Comparison of ENCODE assay signal across 8 mouse cellular contexts in the genomic region with DNA sequence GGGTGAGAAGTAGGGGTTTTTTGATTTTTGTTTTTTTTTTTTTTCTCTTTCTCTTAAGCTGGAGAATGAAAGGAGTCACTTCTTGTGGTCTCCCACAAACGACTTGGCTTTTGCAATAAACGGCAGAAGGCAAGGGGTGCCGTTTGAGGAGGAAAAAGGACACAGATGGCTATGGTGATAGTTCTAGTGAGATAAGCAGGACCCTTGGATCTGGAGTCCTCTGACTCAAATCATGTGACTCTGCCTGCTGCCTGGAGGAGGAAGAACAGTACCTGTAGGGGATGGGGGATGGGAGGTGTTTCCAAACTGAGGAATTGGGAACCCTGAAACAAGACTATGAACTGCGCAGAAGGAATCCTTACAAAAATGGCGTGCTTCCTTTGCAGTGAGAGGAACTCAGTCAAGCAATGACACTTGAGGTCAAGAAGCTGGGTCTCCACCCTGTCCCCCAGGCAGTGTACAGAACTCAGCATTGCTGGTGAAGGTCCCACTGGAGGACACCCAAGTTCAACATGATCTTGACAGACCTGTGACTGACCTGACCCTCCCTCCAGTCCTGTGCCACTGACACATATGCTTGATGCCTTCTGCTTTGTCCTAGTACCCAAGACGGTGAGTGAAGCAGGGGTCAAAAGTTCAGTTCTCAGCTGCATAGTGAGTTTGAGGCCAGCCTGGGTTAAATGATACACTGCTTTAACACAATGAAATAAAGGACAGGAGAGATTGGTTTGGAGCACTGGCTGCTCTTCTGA. TPM values are rescaled to one million over a fixed set of nuclear protein-coding genes. Genes with fewer than 3 reads are reported as not detected.
DNase-seq lines count a peak whose midpoint lies in the region; ATAC-seq and TF ChIP-seq lines count a peak whose summit lies in the region.

No protein-coding gene starts in this region.

- peak overlapping the region; percentile 63 for H3K27ac ChIP-seq in kidney, embryonic 14.5 days (ENCODE audit: low read depth, low read length)
- peak overlapping the region; percentile 94 for H3K27ac ChIP-seq in bone marrow, adult 2 months (ENCODE audit: control insufficient read depth, insufficient read depth, low read depth, low read length, poor library complexity)
- H3K27ac ChIP-seq in hindbrain, embryonic 11.5 days (ENCODE audit: low read depth, low read length) = peak overlapping the region; percentile 76; the same call in 1 of the 2 replicates

- no peak for TF ChIP-seq POLR2A in bone marrow, adult 2 months (IDR thresholded peaks at IDR 0.05; ENCODE audit: borderline replicate concordance, control insufficient read depth, low read depth, low read length)

- no peak for DNase-seq in kidney, postnatal 4 days
- no peak for DNase-seq in hindbrain, embryonic 11.5 days (ENCODE audit: low spot score)
- no peak for DNase-seq in left cerebral cortex, adult 18-20 months (ENCODE audit: low spot score in 2 of 2)
- DNase-seq in right cerebral cortex, postnatal 36 days (ENCODE audit: low spot score in 2 of 2) = no peak
- DNase-seq in layer of hippocampus, adult 18-20 months (ENCODE audit: low spot score in 2 of 2) = no peak

- H3K27me3 ChIP-seq in kidney, embryonic 14.5 days (ENCODE audit: control insufficient read depth, insufficient read depth, low read length) = no peaks in the 10 kb centered on the region
- H3K27me3 ChIP-seq in hindbrain, embryonic 11.5 days (ENCODE audit: control insufficient read depth, insufficient read depth, low read length) = no peaks in the 10 kb centered on the region

- H3K9ac ChIP-seq in kidney, embryonic 14.5 days (ENCODE audit: low read depth, low read length) = peak overlapping the region; percentile 59
- H3K9ac ChIP-seq in hindbrain, embryonic 11.5 days (ENCODE audit: low read depth, low read length) = 0 out of 2 replicates have a peak overlapping the region, but pooled peaks have one; percentile 17

- WGBS in kidney, embryonic 14.5 days = 35% methylated on average over 6 of the region's 6 CpGs
- 3% methylated on average over 6 of the region's 6 CpGs for WGBS in bone marrow, adult 2 months
- WGBS in hindbrain, embryonic 11.5 days = 46% methylated on average over 6 of the region's 6 CpGs

- TF ChIP-seq CTCF in bone marrow, adult 2 months (IDR thresholded peaks at IDR 0.05; ENCODE audit: control insufficient read depth, insufficient read depth, low read length) = no peak

- H3K4me3 ChIP-seq in kidney, embryonic 14.5 days (ENCODE audit: low read length) = peak overlapping the region; percentile 81
- H3K4me3 ChIP-seq in bone marrow, adult 2 months (replicated peaks; ENCODE audit: control insufficient read depth, low read depth, low read length) = peak overlapping the region; percentile 2
- peak overlapping the region; percentile 96 for H3K4me3 ChIP-seq in hindbrain, embryonic 11.5 days (ENCODE audit: low read depth, low read length)

- peak overlapping the region; percentile 47 for H3K4me2 ChIP-seq in kidney, embryonic 14.5 days (replicated peaks; ENCODE audit: low read depth, low read length)
- peak overlapping the region; percentile 65 for H3K4me2 ChIP-seq in hindbrain, embryonic 11.5 days (replicated peaks; ENCODE audit: low read depth, low read length)

- no peak for ATAC-seq in kidney, embryonic 14.5 days (ENCODE audit: low FRiP score, low TSS enrichment)
- no peak for ATAC-seq in hindbrain, embryonic 11.5 days (ENCODE audit: low FRiP score)
- peak; percentile 19 for ATAC-seq in megakaryocyte-erythroid progenitor cell, adult 5-6 weeks (replicated peaks; ENCODE audit: low FRiP score, low TSS enrichment, poor library complexity, severe bottlenecking)

- peaks cover 25% of the 10 kb centered on the region for H3K36me3 ChIP-seq in kidney, embryonic 14.5 days (ENCODE audit: control insufficient read depth, insufficient read depth, low read length)
- peaks cover 18% of the 10 kb centered on the region for H3K36me3 ChIP-seq in hindbrain, embryonic 11.5 days (ENCODE audit: control insufficient read depth, insufficient read depth, low read length)

- peaks cover 23% of the 10 kb centered on the region for H3K4me1 ChIP-seq in kidney, embryonic 14.5 days (ENCODE audit: control insufficient read depth, insufficient read depth, low read length)
- peaks cover 4% of the 10 kb centered on the region; the same call in 1 of the 2 replicates for H3K4me1 ChIP-seq in bone marrow, adult 2 months (ENCODE audit: control insufficient read depth, insufficient read depth, low read length)
- H3K4me1 ChIP-seq in hindbrain, embryonic 11.5 days (replicated peaks; ENCODE audit: control insufficient read depth, insufficient read depth, low read length) = peaks cover 7% of the 10 kb centered on the region; the same call in 1 of the 2 replicates

- no peaks in the 10 kb centered on the region for H3K9me3 ChIP-seq in kidney, embryonic 14.5 days (ENCODE audit: control insufficient read depth, low read length)
- H3K9me3 ChIP-seq in hindbrain, embryonic 11.5 days (ENCODE audit: control insufficient read depth, low read length) = no peaks in the 10 kb centered on the region

RNA-seq across cellular contexts. Expression of a gene that starts 1.1 kb away (rescaled TPM):
- polyA plus RNA-seq in kidney, embryonic 14.5 days (2014; fragmentation: Nextera tagmentation; extraction: Ambion mirVana) = 758 and 944 TPM in 2 replicates
- polyA plus RNA-seq in bone marrow, adult 2 months (2011; ENCODE audit: insufficient read depth, insufficient read length, low replicate concordance, missing spikeins) = 342 and 475 TPM in 2 replicates
- 837 and 845 TPM in 2 replicates for polyA plus RNA-seq in hindbrain, embryonic 11.5 days (2014; fragmentation: Nextera tagmentation; extraction: Ambion mirVana)
- 286 and 320 TPM in 2 replicates for total RNA-seq in megakaryocyte-erythroid progenitor cell, adult 5-6 weeks (2014; fragmentation: Nextera tagmentation)
- 1,361 and 1,527 TPM in 2 replicates for total RNA-seq in megakaryocyte-erythroid progenitor cell, adult 5-6 weeks (2017)
- 100 to 1,000 TPM; 456 to 475 TPM for total RNA-seq in left cerebral cortex, adult 18-20 months (2021)
- 100 to 1,000 TPM; 506 to 521 TPM for total RNA-seq in layer of hippocampus, adult 18-20 months (2021)

RNA-seq across cellular contexts. Expression of a gene that starts 7.4 kb away (rescaled TPM):
- 124 and 125 TPM in 2 replicates for polyA plus RNA-seq in kidney, embryonic 14.5 days (2014; fragmentation: Nextera tagmentation; extraction: Ambion mirVana)
- polyA plus RNA-seq in bone marrow, adult 2 months (2011; ENCODE audit: insufficient read depth, insufficient read length, low replicate concordance, missing spikeins) = 169 and 222 TPM in 2 replicates
- polyA plus RNA-seq in hindbrain, embryonic 11.5 days (2014; fragmentation: Nextera tagmentation; extraction: Ambion mirVana) = 88.6 and 91.3 TPM in 2 replicates
- 94.8 and 151 TPM in 2 replicates for total RNA-seq in megakaryocyte-erythroid progenitor cell, adult 5-6 weeks (2014; fragmentation: Nextera tagmentation)
- 38.4 and 43.7 TPM in 2 replicates for total RNA-seq in megakaryocyte-erythroid progenitor cell, adult 5-6 weeks (2017)
- 10 to 100 TPM; 78.9 to 79.8 TPM for total RNA-seq in left cerebral cortex, adult 18-20 months (2021)
- total RNA-seq in layer of hippocampus, adult 18-20 months (2021) = 10 to 100 TPM; 63.8 to 77.0 TPM

RNA-seq across cellular contexts. Expression of a gene that starts 8.9 kb away (rescaled TPM):
- 90.4 and 105 TPM in 2 replicates for polyA plus RNA-seq in kidney, embryonic 14.5 days (2014; fragmentation: Nextera tagmentation; extraction: Ambion mirVana)
- polyA plus RNA-seq in bone marrow, adult 2 months (2011; ENCODE audit: insufficient read depth, insufficient read length, low replicate concordance, missing spikeins) = 36.6 and 59.1 TPM in 2 replicates
- 89.6 and 91.4 TPM in 2 replicates for polyA plus RNA-seq in hindbrain, embryonic 11.5 days (2014; fragmentation: Nextera tagmentation; extraction: Ambion mirVana)
- 101 and 104 TPM in 2 replicates for total RNA-seq in megakaryocyte-erythroid progenitor cell, adult 5-6 weeks (2014; fragmentation: Nextera tagmentation)
- total RNA-seq in megakaryocyte-erythroid progenitor cell, adult 5-6 weeks (2017) = 151 and 153 TPM in 2 replicates
- 10 to 100 TPM; 45.8 to 48.2 TPM for total RNA-seq in left cerebral cortex, adult 18-20 months (2021)
- 10 to 100 TPM; 48.8 to 50.1 TPM for total RNA-seq in layer of hippocampus, adult 18-20 months (2021)

RNA-seq across cellular contexts. Expression of a gene that starts 16.5 kb away (rescaled TPM):
- 49.2 and 54.2 TPM in 2 replicates for polyA plus RNA-seq in kidney, embryonic 14.5 days (2014; fragmentation: Nextera tagmentation; extraction: Ambion mirVana)
- polyA plus RNA-seq in bone marrow, adult 2 months (2011; ENCODE audit: insufficient read depth, insufficient read length, low replicate concordance, missing spikeins) = 9.2 and 20.5 TPM in 2 replicates
- 36.0 and 37.2 TPM in 2 replicates for polyA plus RNA-seq in hindbrain, embryonic 11.5 days (2014; fragmentation: Nextera tagmentation; extraction: Ambion mirVana)
- 28.3 and 31.1 TPM in 2 replicates for total RNA-seq in megakaryocyte-erythroid progenitor cell, adult 5-6 weeks (2014; fragmentation: Nextera tagmentation)
- total RNA-seq in megakaryocyte-erythroid progenitor cell, adult 5-6 weeks (2017) = 53.1 and 61.8 TPM in 2 replicates
- 10 to 100 TPM; 26.6 to 28.5 TPM for total RNA-seq in left cerebral cortex, adult 18-20 months (2021)
- total RNA-seq in layer of hippocampus, adult 18-20 months (2021) = 10 to 100 TPM; 27.3 to 27.4 TPM

RNA-seq across cellular contexts. Expression of a gene that starts 24.1 kb away (rescaled TPM):
- 73.0 and 98.4 TPM in 2 replicates for polyA plus RNA-seq in kidney, embryonic 14.5 days (2014; fragmentation: Nextera tagmentation; extraction: Ambion mirVana)
- polyA plus RNA-seq in bone marrow, adult 2 months (2011; ENCODE audit: insufficient read depth, insufficient read length, low replicate concordance, missing spikeins) = 32.6 and 36.7 TPM in 2 replicates
- polyA plus RNA-seq in hindbrain, embryonic 11.5 days (2014; fragmentation: Nextera tagmentation; extraction: Ambion mirVana) = 51.1 and 57.8 TPM in 2 replicates
- 101 and 135 TPM in 2 replicates for total RNA-seq in megakaryocyte-erythroid progenitor cell, adult 5-6 weeks (2014; fragmentation: Nextera tagmentation)
- total RNA-seq in megakaryocyte-erythroid progenitor cell, adult 5-6 weeks (2017) = 98.9 and 102 TPM in 2 replicates
- total RNA-seq in left cerebral cortex, adult 18-20 months (2021) = 1 to 10 TPM; 6.7 to 8.4 TPM
- 10 to 100 TPM; 15.7 to 16.5 TPM for total RNA-seq in layer of hippocampus, adult 18-20 months (2021)

Comparison
In these comparisons a context has a peak if more than half of its experiments do, and no peak if none do; other contexts are left out.
1. H3K4me3 ChIP-seq: peak in every context shown above with its lines; median percentile 96 in hindbrain, embryonic 11.5 days; 81 in kidney, embryonic 14.5 days; 2 in bone marrow, adult 2 months.